Mouse (Mus musculus) midbrain, embryonic 12.5 days (tissue): ENCODE measurements around the gene Tbxas1. TPM values are rescaled to one million over a fixed set of nuclear protein-coding genes. Genes with fewer than 3 reads are reported as not detected.
A peak's percentile ranks its signal among the peaks of the same experiment; 100 is the strongest.

Experiments used
- ATAC-seq: fragments of 200-750 bp; cut with Nextera tagmentation; 2 replicates; pipeline ENCODE4 v1.8.0; 2017; ENCODE audit warnings: low read depth, moderate TSS enrichment, moderate library complexity; ENCODE audit not compliant: low FRiP score
- H3K27ac ChIP-seq: fragments of 300-500 bp; sonication (generic); replicated peaks from 2 replicates; pipeline ENCODE4 v1.5.1; 2016; ENCODE audit warnings: mild to moderate bottlenecking
- H3K27me3 ChIP-seq: fragments of 300-500 bp; sonication (generic); 2 replicates; pipeline ENCODE4 v1.6.1; 2016; ENCODE audit warnings: mild to moderate bottlenecking
- H3K36me3 ChIP-seq: fragments of 300-500 bp; sonication (generic); 2 replicates; pipeline ENCODE4 v1.6.1; 2016
- H3K4me1 ChIP-seq: fragments of 300-500 bp; sonication (generic); 2 replicates; pipeline ENCODE4 v1.6.1; 2016
- H3K4me2 ChIP-seq: fragments of 300-500 bp; sonication (generic); replicated peaks from 2 replicates; pipeline ENCODE4 v1.6.1; 2016; ENCODE audit warnings: mild to moderate bottlenecking, moderate library complexity
- H3K4me3 ChIP-seq: fragments of 300-500 bp; sonication (generic); 2 replicates; pipeline ENCODE4 v1.5.1; 2016; ENCODE audit warnings: mild to moderate bottlenecking
- H3K9ac ChIP-seq: fragments of 300-500 bp; sonication (generic); replicated peaks from 2 replicates; pipeline ENCODE4 v1.6.1; 2016; ENCODE audit warnings: mild to moderate bottlenecking, moderate library complexity
- H3K9me3 ChIP-seq: fragments of 300-500 bp; sonication (generic); 2 replicates; pipeline ENCODE4 v1.6.1; 2016; ENCODE audit warnings: mild to moderate bottlenecking
- WGBS: fragments of 180-500 bp; shearing (Covaris S2); methylation state at CpG from one replicate; pipeline ENCODE4 v1.1.7; 2016; 5-methylcytosine and 5-hydroxymethylcytosine counted together
- polyA plus RNA-seq: library from polyadenylated mRNA; unstranded; fragments of >200 nt; fragmentation: Nextera tagmentation; extraction: Ambion mirVana; gene quantifications from 2 replicates; pipeline ENCODE4 v1.2.1, GENCODE M21; 2016

Gene Tbxas1
- polyA plus RNA-seq, 1 experiment from 2014 or later = 2.2 TPM

DNA sequence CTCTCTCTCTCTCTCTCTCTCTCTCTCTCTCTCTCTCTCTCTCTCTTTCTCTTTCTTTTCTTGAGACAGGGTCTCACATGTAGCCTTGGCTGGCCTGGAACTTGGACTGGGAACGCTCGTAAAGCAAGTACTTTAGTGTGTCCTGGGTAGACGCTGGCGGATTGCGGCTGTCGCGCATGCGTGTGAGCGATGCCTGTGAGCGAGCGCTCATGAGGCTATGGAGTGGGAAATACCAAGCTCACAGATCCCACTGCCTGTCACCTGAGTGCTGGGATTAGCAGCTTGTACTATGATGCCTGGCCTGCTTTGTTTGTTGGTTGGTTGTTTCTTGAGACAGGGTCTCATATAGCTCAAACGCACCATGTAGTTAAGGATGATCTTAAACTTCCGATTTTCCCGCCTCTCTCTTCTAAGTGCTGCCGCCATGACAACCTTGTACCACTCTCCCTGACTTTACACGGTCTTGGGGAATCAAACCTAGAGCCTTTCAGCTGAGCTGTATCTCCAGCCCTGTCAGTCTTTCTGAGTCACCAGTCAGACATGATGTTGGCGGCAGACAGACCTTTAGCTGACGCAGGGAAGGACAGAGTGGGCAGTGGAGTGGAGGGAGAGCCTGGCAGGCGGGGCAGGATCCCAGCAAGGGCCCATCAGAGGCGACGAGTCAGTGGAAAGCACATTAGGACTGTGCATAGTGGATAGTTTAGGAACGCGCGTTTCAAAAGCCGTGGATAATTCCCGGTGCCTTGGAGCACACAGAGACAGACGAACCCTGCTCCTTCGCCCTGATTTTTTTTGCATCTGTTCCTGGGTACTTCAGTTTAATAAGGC lies 51.1 kb downstream of the Tbxas1 start:
- H3K4me1 ChIP-seq = no peaks in the 10 kb centered on the region
- peak overlapping the region; percentile 16; the same call in 1 of the 2 replicates for H3K4me3 ChIP-seq
- 64% methylated on average over 28 of the region's 28 CpGs for WGBS
- H3K9ac ChIP-seq = no peak overlapping the region
- no peaks in the 10 kb centered on the region for H3K36me3 ChIP-seq
- peak overlapping the region; percentile 41 for H3K4me2 ChIP-seq
- 0 out of 2 replicates have a peak, but pooled peaks have one; percentile 56 for ATAC-seq
- no peaks in the 10 kb centered on the region for H3K27me3 ChIP-seq
- H3K9me3 ChIP-seq = no peaks in the 10 kb centered on the region
- H3K27ac ChIP-seq = no peak overlapping the region

- ATAC-seq = no peak
- Histone ChIP-seq H3K27me3 (no peaks in the 10 kb centered on the region), H3K9me3 (no peaks in the 10 kb centered on the region), H3K9ac (no peak overlapping the region), H3K4me3 (no peak overlapping the region), H3K4me2 (no peak overlapping the region), H3K4me1 (no peaks in the 10 kb centered on the region), H3K27ac (no peak overlapping the region), H3K36me3 (no peaks in the 10 kb centered on the region)
- WGBS = 77% methylated on average over 13 of the region's 13 CpGs
These were observed 51.8 kb downstream of the Tbxas1 start for GRCm38 (mm10) chr6:38926963-38927361.

DNA sequence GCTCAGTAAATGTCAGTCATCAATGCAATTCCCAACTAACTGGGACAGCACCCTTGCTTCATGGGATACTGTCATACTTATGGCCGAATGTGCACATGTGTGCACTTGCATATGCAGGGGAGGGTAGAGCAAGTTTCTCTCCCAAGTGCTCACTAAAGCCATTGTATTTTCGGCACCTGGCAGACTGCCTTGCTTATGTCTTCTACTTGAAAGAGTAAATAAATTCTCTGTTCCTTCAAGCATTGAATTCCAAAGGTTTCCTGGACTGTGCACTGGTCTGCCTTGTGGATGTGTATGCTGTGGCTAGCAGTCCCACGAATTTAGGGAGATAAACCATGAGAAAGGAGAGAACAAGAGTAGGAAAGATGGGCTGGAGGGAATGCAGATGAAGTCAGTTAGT lies 53.3 kb downstream of the Tbxas1 start:
- Histone ChIP-seq H3K4me2 (no peak overlapping the region), H3K9ac (no peak overlapping the region), H3K4me1 (no peaks in the 10 kb centered on the region), H3K9me3 (0 out of 2 replicates have a peak, but pooled peaks cover 3% of the 10 kb centered on the region), H3K4me3 (no peak overlapping the region), H3K27ac (no peak overlapping the region), H3K27me3 (no peaks in the 10 kb centered on the region), H3K36me3 (no peaks in the 10 kb centered on the region)
- 84% methylated on average over 3 of the region's 3 CpGs for WGBS
- no peak for ATAC-seq

DNA sequence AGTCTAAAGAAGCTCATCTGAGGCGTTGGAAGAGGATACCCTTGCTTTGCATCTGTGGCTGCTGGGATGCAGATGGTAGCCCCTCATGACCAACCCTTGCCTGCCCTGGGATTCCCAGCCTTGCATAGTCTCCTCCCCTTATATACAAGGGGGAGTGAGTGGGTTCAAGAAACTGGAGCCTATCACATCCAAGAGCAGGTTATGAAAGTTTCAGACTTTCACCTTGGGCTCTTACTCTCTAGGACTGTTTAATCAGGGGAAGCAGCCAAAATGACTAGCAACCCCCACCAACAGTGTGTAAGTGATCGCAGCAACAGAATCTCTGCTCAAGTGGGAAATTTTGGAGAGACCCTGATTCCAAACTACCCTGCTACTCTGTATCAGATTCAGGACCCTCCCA lies 60.8 kb downstream of the Tbxas1 start:
- Histone ChIP-seq H3K36me3 (no peaks in the 10 kb centered on the region), H3K27ac (no peak overlapping the region), H3K9ac (no peak overlapping the region), H3K4me2 (no peak overlapping the region), H3K9me3 (0 out of 2 replicates have a peak, but pooled peaks cover 3% of the 10 kb centered on the region), H3K27me3 (no peaks in the 10 kb centered on the region), H3K4me1 (no peaks in the 10 kb centered on the region), H3K4me3 (no peak overlapping the region)
- WGBS = 84% methylated on average over 2 of the region's 2 CpGs
- no peak for ATAC-seq

- no peak overlapping the region for H3K4me2 ChIP-seq
- no peak overlapping the region for H3K27ac ChIP-seq
- 76% methylated on average over 6 of the region's 6 CpGs for WGBS
- H3K9ac ChIP-seq = no peak overlapping the region
- H3K36me3 ChIP-seq = no peaks in the 10 kb centered on the region
- H3K27me3 ChIP-seq = no peaks in the 10 kb centered on the region
- H3K4me3 ChIP-seq = no peak overlapping the region
- H3K4me1 ChIP-seq = no peaks in the 10 kb centered on the region
- no peak for ATAC-seq
- no peaks in the 10 kb centered on the region for H3K9me3 ChIP-seq
These were observed 63.2 kb downstream of the Tbxas1 start for GRCm38 (mm10) chr6:38938421-38938820.

- WGBS = 75% methylated on average over 4 of the region's 4 CpGs
These were observed 63.9 kb downstream of the Tbxas1 start for GRCm38 (mm10) chr6:38939096-38939495.

DNA sequence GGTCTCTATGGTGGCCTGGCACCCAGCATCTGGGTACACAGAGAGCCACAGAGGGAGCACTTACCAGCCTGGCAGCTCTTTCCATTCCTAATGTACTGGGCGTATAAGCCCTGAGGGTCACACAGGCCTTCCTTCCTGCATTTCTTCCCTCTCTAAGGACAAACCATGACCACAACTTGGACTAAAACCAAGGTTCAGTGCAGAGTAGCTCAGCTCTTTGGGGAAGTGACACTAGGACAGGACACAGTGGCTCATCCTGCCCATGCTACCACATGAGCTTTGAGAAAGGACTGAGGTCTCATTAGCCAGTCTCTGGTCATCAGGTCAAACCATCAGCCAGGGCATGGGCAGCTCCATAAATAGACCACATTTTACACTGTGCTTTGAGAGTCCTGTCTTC lies 65.8 kb downstream of the Tbxas1 start:
- no peaks in the 10 kb centered on the region for H3K27me3 ChIP-seq
- H3K36me3 ChIP-seq = no peaks in the 10 kb centered on the region
- H3K27ac ChIP-seq = no peak overlapping the region
- H3K4me1 ChIP-seq = peaks cover 2% of the 10 kb centered on the region; the same call in 1 of the 2 replicates
- no peak overlapping the region for H3K4me3 ChIP-seq
- no peak overlapping the region for H3K4me2 ChIP-seq
- H3K9ac ChIP-seq = no peak overlapping the region
- 94% methylated on average over 1 of the region's 1 CpGs for WGBS
- no peak for ATAC-seq
- H3K9me3 ChIP-seq = no peaks in the 10 kb centered on the region

More at GRCm38 (mm10) chr6:38939096-38939495, 63.9 kb downstream of the Tbxas1 start:
- Histone ChIP-seq H3K27ac (no peak overlapping the region), H3K4me2 (no peak overlapping the region), H3K9me3 (no peaks in the 10 kb centered on the region), H3K36me3 (no peaks in the 10 kb centered on the region), H3K27me3 (no peaks in the 10 kb centered on the region), H3K9ac (no peak overlapping the region), H3K4me1 (no peaks in the 10 kb centered on the region), H3K4me3 (no peak overlapping the region)
- no peak for ATAC-seq

GRCm38 (mm10) chr6:38942771-38943170 lies 67.6 kb downstream of the Tbxas1 start:
- Histone ChIP-seq H3K9ac (no peak overlapping the region), H3K9me3 (no peaks in the 10 kb centered on the region), H3K4me3 (no peak overlapping the region), H3K4me1 (peaks cover 2% of the 10 kb centered on the region; the same call in 1 of the 2 replicates), H3K27me3 (no peaks in the 10 kb centered on the region), H3K36me3 (no peaks in the 10 kb centered on the region), H3K4me2 (no peak overlapping the region), H3K27ac (no peak overlapping the region)
- 95% methylated on average over 3 of the region's 3 CpGs for WGBS
- no peak for ATAC-seq

GRCm38 (mm10) chr6:38944392-38944791 lies 69.2 kb downstream of the Tbxas1 start:
- H3K4me1 ChIP-seq = peaks cover 2% of the 10 kb centered on the region; the same call in 1 of the 2 replicates
- no peak overlapping the region for H3K9ac ChIP-seq
- H3K36me3 ChIP-seq = no peaks in the 10 kb centered on the region
- H3K9me3 ChIP-seq = no peaks in the 10 kb centered on the region
- no peak overlapping the region for H3K4me3 ChIP-seq
- no peak for ATAC-seq
- WGBS = 92% methylated on average over 8 of the region's 8 CpGs
- H3K27ac ChIP-seq = no peak overlapping the region
- no peaks in the 10 kb centered on the region for H3K27me3 ChIP-seq
- H3K4me2 ChIP-seq = no peak overlapping the region

GRCm38 (mm10) chr6:38944826-38945225 lies 69.6 kb downstream of the Tbxas1 start:
- Histone ChIP-seq H3K4me1 (peaks cover 2% of the 10 kb centered on the region; the same call in 1 of the 2 replicates), H3K9me3 (no peaks in the 10 kb centered on the region), H3K4me3 (no peak overlapping the region), H3K27ac (no peak overlapping the region), H3K4me2 (no peak overlapping the region), H3K27me3 (no peaks in the 10 kb centered on the region), H3K9ac (no peak overlapping the region), H3K36me3 (no peaks in the 10 kb centered on the region)
- 88% methylated on average over 7 of the region's 7 CpGs for WGBS
- ATAC-seq = no peak

DNA sequence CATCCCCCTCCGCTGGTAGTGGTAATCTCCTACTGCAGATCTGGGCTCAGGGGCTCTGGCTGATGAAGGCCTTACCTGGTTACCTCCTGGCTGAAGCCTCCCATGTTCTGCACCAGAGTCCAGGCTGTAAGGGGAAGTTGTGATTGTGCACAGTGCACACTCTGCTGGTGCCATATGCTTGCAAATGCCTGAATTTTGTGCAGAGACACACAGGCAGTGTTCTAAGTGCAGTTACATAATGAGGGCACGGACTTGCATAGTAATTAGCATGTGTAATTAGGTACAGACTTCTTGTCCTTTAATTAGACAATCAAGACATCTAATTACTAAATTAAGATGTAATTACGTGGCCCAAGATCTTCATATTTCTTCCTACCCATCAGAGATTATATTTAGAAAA lies 70.5 kb downstream of the Tbxas1 start:
- no peak for ATAC-seq
- WGBS = 75% methylated on average over 3 of the region's 3 CpGs
- H3K36me3 ChIP-seq = no peaks in the 10 kb centered on the region

DNA sequence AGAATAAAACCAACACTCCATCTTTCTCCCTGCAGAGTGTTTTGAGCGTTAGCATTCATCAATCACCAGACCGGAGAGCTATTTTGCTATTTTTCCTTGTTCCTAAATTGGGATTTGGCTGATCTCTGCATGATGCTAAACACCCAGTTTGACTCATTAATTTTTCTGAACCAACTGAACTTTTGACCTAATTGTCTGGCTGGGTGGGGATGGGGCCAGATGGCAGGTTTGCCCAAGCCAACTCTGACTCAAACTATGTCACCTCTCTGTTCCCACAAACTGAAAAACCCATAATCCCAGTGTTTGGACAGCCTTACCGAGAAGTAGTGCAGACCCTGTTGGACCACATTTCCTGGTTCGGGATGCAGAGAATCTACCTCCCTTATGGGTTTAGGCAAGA lies 72.1 kb downstream of the Tbxas1 start:
- Histone ChIP-seq H3K4me3 (no peak overlapping the region), H3K27me3 (no peaks in the 10 kb centered on the region; the same call in 1 of the 2 replicates), H3K9ac (no peak overlapping the region), H3K4me2 (no peak overlapping the region), H3K36me3 (no peaks in the 10 kb centered on the region), H3K9me3 (no peaks in the 10 kb centered on the region), H3K4me1 (peaks cover 2% of the 10 kb centered on the region; the same call in 1 of the 2 replicates), H3K27ac (no peak overlapping the region)
- ATAC-seq = no peak
- 95% methylated on average over 4 of the region's 4 CpGs for WGBS

More for the DNA sequence above, 70.5 kb downstream of the Tbxas1 start:
- Histone ChIP-seq H3K4me3 (no peak overlapping the region), H3K27ac (no peak overlapping the region), H3K4me2 (no peak overlapping the region), H3K9ac (no peak overlapping the region), H3K27me3 (no peaks in the 10 kb centered on the region), H3K9me3 (no peaks in the 10 kb centered on the region), H3K4me1 (peaks cover 2% of the 10 kb centered on the region; the same call in 1 of the 2 replicates)
